Mouse (Mus musculus) stomach, embryonic 16.5 days (tissue): ENCODE results near the gene Zfp3. TPM values are rescaled to one million over a fixed set of nuclear protein-coding genes. Genes with fewer than 3 reads are reported as not detected.
A peak's percentile ranks its signal among the peaks of the same experiment; 100 is the strongest.

ENCODE experiments used
- ATAC-seq: fragments of 200-750 bp; cut with Nextera tagmentation; 2 replicates; pipeline ENCODE4 v1.8.0; 2017; ENCODE audit warnings: moderate number of reproducible peaks, moderate TSS enrichment; ENCODE audit not compliant: insufficient read depth, low FRiP score
- H3K27ac ChIP-seq: fragments of 300-500 bp; sonication (generic); 2 replicates; pipeline ENCODE4 v1.5.1; 2014; ENCODE audit warnings: low read length
- H3K27me3 ChIP-seq: fragments of 300-500 bp; sonication (generic); 2 replicates; pipeline ENCODE4 v1.6.1; 2014; ENCODE audit warnings: low read length, control low read depth, mixed read lengths; ENCODE audit not compliant: control insufficient read depth, insufficient read depth
- H3K36me3 ChIP-seq: fragments of 300-500 bp; sonication (generic); 2 replicates; pipeline ENCODE4 v1.6.1; 2014; ENCODE audit warnings: low read length; ENCODE audit not compliant: control insufficient read depth, insufficient read depth
- H3K4me1 ChIP-seq: fragments of 300-500 bp; sonication (generic); 2 replicates; pipeline ENCODE4 v1.6.1; 2014; ENCODE audit warnings: low read length, control low read depth, mixed read lengths; ENCODE audit not compliant: control insufficient read depth, insufficient read depth
- H3K4me2 ChIP-seq: fragments of 300-500 bp; sonication (generic); 2 replicates; pipeline ENCODE4 v1.6.1; 2014; ENCODE audit warnings: low read depth, low read length, mixed read lengths
- H3K4me3 ChIP-seq: fragments of 300-500 bp; sonication (generic); replicated peaks from 2 replicates; pipeline ENCODE4 v1.5.1; 2014; ENCODE audit warnings: mild to moderate bottlenecking, low read length
- H3K9ac ChIP-seq: fragments of 300-500 bp; sonication (generic); 2 replicates; pipeline ENCODE4 v1.6.1; 2014; ENCODE audit warnings: low read length
- H3K9me3 ChIP-seq: fragments of 300-500 bp; sonication (generic); replicated peaks from 2 replicates; pipeline ENCODE4 v1.6.1; 2016; ENCODE audit warnings: low read length, control low read depth; ENCODE audit not compliant: control insufficient read depth
- WGBS: fragments of 180-500 bp; shearing (Covaris S2); extraction: QIAGEN DNeasy Blood & Tissue Kit; methylation state at CpG from one replicate; pipeline ENCODE4 v1.1.7; 2014; 5-methylcytosine and 5-hydroxymethylcytosine counted together
- polyA plus RNA-seq: library from polyadenylated mRNA; unstranded; fragments of >200 nt; fragmentation: Nextera tagmentation; extraction: Ambion mirVana; gene quantifications from 2 replicates; pipeline ENCODE4 v1.2.1, GENCODE M21; 2015

The Zfp3 gene
- polyA plus RNA-seq, 1 experiment from 2014 or later: 5.9 TPM

DNA sequence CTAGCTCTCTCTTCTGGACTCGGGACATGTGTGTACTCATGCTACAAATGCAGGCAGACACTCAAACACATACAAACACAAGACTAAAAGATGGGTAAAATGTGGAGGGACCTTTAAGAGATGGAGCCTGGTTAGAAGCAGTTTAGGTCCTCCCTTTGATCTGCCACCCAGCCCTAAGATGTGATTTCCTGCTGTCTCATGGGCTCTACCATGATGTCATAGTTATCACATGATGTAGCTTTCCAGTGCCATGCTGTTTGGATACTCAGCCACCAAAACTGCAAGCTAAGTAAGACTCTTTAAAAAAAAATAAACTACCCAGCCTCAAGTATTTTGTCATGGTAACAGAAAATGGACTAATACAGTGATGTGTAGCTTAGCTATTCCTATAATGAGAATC lies 28.4 kb downstream of the Zfp3 start:
- 88% methylated on average over 1 of the region's 1 CpGs for WGBS
- ATAC-seq: no peak

DNA sequence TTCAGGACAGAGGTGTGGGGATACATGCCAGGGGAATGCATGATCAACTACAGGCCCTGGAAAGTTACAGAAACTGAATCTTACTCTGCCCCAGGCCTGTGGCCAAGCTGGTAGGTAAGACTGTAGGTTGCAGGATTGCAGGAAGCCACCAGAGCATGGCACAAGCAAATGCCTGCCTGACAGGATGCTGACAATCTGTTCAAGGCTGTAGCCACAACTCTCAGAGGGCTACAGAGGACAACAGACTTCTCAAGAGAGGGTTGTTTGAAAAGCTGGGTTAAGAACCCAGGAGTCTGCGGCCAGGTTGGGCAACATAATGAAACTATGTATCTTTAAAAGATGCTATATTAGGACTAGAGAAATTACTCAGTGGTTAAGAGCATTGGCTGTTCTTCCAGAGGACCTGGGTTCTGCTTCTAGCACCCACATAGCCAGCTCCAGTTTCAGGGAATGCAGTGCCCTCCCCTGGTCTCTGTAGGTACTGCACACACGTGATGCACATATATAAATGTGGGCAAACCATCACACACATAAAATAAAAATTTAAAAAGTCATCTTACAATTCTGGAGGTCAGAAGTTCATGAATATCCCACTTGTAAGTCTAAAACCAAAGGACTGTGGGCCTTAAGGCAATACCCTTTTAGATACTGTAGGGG lies 38.3 kb downstream of the Zfp3 start:
- no peak overlapping the region for H3K4me3 ChIP-seq
- no peak overlapping the region for H3K4me2 ChIP-seq
- H3K36me3 ChIP-seq: no peaks in the 10 kb centered on the region
- no peak for ATAC-seq
- H3K27me3 ChIP-seq: no peaks in the 10 kb centered on the region
- 83% methylated on average over 2 of the region's 2 CpGs for WGBS
- no peaks in the 10 kb centered on the region for H3K4me1 ChIP-seq
- no peaks in the 10 kb centered on the region for H3K9me3 ChIP-seq
- no peak overlapping the region for H3K27ac ChIP-seq
- no peak overlapping the region for H3K9ac ChIP-seq

More for the DNA sequence above, 28.4 kb downstream of the Zfp3 start:
- Histone ChIP-seq H3K9me3 (no peaks in the 10 kb centered on the region), H3K4me3 (no peak overlapping the region), H3K4me2 (no peak overlapping the region), H3K36me3 (no peaks in the 10 kb centered on the region), H3K27me3 (no peaks in the 10 kb centered on the region), H3K4me1 (0 out of 2 replicates have a peak, but pooled peaks cover 2% of the 10 kb centered on the region), H3K9ac (no peak overlapping the region), H3K27ac (no peak overlapping the region)

DNA sequence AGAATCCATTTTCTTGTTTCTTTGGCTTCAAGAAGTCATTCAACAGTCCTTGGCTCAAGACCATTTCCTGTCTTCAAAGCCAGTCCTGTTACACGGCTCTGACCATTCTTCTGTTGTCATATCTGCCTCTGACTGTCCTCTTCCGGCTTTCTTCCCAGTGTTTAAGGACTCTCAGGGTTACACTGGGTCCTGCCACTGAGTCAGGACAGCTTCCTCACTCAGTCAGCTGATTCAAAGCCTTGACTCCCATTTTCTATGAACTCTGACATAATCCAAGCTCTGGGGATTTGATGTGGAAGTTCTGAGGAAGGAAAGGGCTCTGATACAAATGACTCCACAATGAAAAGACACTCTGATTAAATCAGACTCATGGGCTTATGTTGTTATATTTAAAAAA lies 38.9 kb downstream of the Zfp3 start:
- H3K9ac ChIP-seq: no peak overlapping the region
- ATAC-seq: no peak
- 70% methylated on average over 2 of the region's 2 CpGs for WGBS
- H3K36me3 ChIP-seq: no peaks in the 10 kb centered on the region
- no peaks in the 10 kb centered on the region for H3K4me1 ChIP-seq
- H3K27me3 ChIP-seq: no peaks in the 10 kb centered on the region
- no peaks in the 10 kb centered on the region for H3K9me3 ChIP-seq
- no peak overlapping the region for H3K27ac ChIP-seq
- H3K4me3 ChIP-seq: no peak overlapping the region
- H3K4me2 ChIP-seq: no peak overlapping the region

DNA sequence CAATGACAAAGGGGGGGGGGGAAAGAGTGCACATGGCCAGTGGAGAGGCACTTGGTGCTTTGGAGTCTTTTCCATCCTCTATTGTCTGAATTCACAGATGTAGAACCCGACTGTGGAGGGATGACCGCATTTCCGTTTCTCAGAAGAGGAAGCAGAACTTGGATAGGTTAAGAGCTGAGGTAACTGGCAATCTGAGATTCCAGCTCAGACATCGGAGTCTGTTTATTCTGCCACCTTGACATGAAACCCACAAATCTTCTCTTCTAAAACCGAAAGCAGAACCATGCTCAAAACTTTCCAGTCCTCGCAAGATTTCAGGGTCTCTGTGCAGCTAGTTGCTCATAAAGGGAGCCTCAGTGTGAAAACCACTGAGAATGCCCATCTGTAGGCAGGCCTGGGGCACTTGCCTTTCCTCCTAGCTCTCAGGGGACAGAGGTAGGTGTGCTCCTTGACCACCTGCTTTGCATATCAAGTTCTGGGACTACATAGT lies 39.7 kb downstream of the Zfp3 start:
- Histone ChIP-seq H3K9me3 (no peaks in the 10 kb centered on the region), H3K27me3 (no peaks in the 10 kb centered on the region), H3K4me2 (no peak overlapping the region), H3K27ac (no peak overlapping the region), H3K4me1 (no peaks in the 10 kb centered on the region), H3K9ac (no peak overlapping the region), H3K4me3 (no peak overlapping the region), H3K36me3 (no peaks in the 10 kb centered on the region)
- 66% methylated on average over 6 of the region's 6 CpGs for WGBS
- ATAC-seq: no peak

DNA sequence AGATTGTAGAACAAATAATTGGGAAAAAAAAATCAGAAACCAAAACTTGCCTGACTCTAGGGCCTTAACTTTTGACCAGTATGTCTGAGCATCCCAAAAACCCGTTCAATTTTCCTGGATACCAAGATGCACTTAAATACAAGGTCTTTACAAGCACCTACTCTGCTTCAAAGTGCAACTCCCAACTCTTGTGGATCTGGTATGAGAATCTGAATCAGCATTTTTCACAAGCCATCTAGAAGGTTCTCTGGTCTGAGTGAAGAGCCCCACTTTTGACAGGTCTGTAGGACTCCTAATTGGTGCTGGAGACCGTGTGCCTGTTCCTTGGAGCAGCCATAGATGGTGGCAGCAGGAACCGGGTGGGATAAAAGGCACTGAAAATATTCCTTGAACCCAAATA lies 40.4 kb downstream of the Zfp3 start:
- WGBS: 72% methylated on average over 3 of the region's 3 CpGs
- Histone ChIP-seq H3K36me3 (no peaks in the 10 kb centered on the region), H3K4me2 (no peak overlapping the region), H3K4me1 (no peaks in the 10 kb centered on the region), H3K9ac (no peak overlapping the region), H3K27me3 (no peaks in the 10 kb centered on the region), H3K27ac (no peak overlapping the region; the same call in 1 of the 2 replicates), H3K4me3 (no peak overlapping the region), H3K9me3 (no peaks in the 10 kb centered on the region)
- ATAC-seq: no peak

DNA sequence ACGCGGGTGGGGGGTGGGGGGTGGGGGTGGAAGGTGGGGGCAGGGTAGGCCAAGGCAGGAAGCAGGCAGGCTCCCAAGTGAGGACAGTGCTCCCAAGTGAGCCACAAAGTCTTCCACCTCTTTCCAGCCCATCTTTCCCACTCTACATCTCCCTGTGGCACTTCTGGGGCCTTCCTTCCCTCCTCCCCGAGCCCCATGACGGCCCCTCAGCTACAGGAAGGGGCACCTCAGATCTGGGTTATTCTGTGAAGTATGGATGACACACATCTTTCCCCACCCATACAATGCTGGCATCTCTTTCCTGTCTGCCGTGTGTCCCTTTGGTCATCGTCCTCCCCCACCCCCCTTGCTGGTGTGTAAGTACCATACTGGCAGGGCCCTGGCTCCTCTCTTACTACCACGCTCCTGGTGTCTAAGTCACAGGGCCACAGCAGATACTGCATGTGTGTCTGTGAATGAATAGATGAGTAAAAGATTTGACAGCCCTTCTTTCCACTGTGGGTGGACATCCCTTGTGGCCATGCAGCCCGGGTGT lies 41.7 kb downstream of the Zfp3 start:
- H3K27me3 ChIP-seq: no peaks in the 10 kb centered on the region
- H3K4me2 ChIP-seq: peak overlapping the region; percentile 36
- no peak overlapping the region for H3K4me3 ChIP-seq
- no peaks in the 10 kb centered on the region for H3K36me3 ChIP-seq
- ATAC-seq: no peak
- H3K27ac ChIP-seq: no peak overlapping the region; the same call in 1 of the 2 replicates
- WGBS: 67% methylated on average over 8 of the region's 8 CpGs
- H3K9ac ChIP-seq: 0 out of 2 replicates have a peak overlapping the region, but pooled peaks have one; percentile 51
- no peaks in the 10 kb centered on the region for H3K9me3 ChIP-seq
- H3K4me1 ChIP-seq: no peaks in the 10 kb centered on the region

DNA sequence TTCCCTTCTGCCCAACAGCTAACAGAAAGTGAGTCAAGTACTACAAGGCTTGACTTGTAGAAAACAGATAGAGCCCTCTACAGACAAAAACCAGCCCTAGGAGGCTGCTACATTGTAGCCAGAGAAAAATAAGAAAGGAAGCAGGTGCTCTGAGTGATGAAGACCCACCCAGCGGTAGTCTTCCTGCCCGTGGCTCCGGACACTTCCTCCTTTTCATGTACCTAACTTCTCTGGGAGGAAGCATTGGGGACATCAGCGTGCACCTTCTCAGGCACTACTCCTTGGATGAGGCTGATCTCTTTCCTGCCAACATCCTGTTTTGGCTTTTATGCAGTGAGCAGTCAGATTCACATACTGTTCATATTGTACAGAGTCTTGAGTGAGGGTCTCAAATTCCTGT lies 42.7 kb downstream of the Zfp3 start:
- Histone ChIP-seq H3K9me3 (no peaks in the 10 kb centered on the region), H3K36me3 (no peaks in the 10 kb centered on the region), H3K4me2 (no peak overlapping the region), H3K4me3 (no peak overlapping the region), H3K27me3 (no peaks in the 10 kb centered on the region), H3K9ac (no peak overlapping the region), H3K27ac (no peak overlapping the region), H3K4me1 (no peaks in the 10 kb centered on the region)
- no peak for ATAC-seq
- WGBS: 83% methylated on average over 4 of the region's 4 CpGs

DNA sequence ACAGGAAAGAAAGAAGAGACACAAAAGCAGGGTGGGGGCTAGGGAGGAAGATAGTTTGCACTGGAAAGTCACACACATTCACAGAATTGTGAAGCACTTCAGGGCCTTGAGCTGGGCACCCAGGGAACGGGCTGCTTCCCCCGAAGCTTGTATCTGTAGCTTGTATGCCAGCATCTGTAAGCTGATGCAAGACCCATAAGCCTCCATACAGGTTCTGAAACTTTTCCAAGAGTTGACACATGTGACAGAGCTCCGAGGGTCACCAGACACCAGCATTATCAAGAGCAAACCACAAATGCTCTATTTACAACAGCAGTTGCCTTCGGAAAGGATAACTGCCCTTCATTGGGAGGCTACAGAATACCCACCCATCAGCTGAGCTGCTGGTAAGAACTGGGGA lies 43.6 kb downstream of the Zfp3 start:
- H3K4me1 ChIP-seq: no peaks in the 10 kb centered on the region
- 79% methylated on average over 4 of the region's 4 CpGs for WGBS
- no peaks in the 10 kb centered on the region for H3K36me3 ChIP-seq
- H3K9me3 ChIP-seq: no peaks in the 10 kb centered on the region
- no peak overlapping the region for H3K4me2 ChIP-seq
- H3K27me3 ChIP-seq: no peaks in the 10 kb centered on the region
- no peak overlapping the region for H3K9ac ChIP-seq
- no peak for ATAC-seq
- H3K27ac ChIP-seq: no peak overlapping the region
- H3K4me3 ChIP-seq: no peak overlapping the region

DNA sequence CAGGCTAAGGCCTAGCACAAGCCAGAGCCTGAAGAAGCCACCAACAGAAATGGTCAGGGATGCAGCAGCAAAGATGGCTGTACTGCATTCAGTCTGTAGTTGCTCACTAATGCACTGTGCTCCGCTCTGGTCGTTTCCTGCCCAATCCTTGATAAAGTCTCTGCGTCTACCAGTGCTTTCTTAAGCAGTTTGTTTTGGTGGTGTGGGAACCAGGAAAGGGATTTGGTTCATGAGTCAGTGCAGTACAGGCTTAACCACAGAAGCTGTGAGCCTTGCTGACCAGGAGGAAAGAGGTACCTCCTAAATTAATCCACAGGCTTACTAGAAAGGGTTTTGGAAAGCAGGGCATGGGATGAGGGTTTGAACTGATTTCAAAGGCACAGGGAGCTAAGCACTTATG lies 44.1 kb downstream of the Zfp3 start:
- Histone ChIP-seq H3K9ac (no peak overlapping the region), H3K36me3 (no peaks in the 10 kb centered on the region), H3K4me3 (no peak overlapping the region), H3K27ac (no peak overlapping the region), H3K27me3 (no peaks in the 10 kb centered on the region), H3K9me3 (no peaks in the 10 kb centered on the region), H3K4me2 (no peak overlapping the region), H3K4me1 (no peaks in the 10 kb centered on the region)
- no peak for ATAC-seq
- 61% methylated on average over 3 of the region's 3 CpGs for WGBS
